In the genomic region with DNA sequence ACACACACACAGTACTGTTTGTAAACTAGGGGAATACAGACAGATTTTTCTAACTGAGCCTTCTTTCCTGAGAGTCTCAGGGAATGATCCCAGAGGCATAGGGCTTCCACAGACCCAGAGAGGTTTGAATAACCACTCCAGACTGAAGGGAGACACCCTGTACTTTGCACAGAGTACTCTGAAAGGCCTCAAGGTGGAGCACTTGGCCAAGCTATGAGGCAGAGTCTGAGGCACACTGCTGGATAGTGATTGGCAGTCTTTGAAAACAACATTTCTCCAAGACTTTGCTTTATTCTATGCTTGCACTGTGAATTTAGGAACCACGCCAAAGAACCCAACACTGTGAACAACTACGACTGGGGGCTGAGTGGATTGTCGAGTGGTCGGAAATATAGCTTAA, we compare ENCODE assay signal across 8 mouse cellular contexts.
DNase-seq lines count a peak whose midpoint lies in the region; ATAC-seq lines count a peak whose summit lies in the region.

No protein-coding gene starts in this region.

- H3K4me1 ChIP-seq in lung, embryonic 16.5 days (replicated peaks; ENCODE audit: control insufficient read depth, insufficient read depth, low read length) = no peaks in the 10 kb centered on the region

- peak; percentile 75 for ATAC-seq in granulocyte monocyte progenitor cell, adult 5-6 weeks (replicated peaks; ENCODE audit: poor library complexity, severe bottlenecking)
- peak; percentile 93 for ATAC-seq in lung, embryonic 16.5 days (ENCODE audit: low read depth)
- ATAC-seq in monocyte, adult 5-6 weeks (replicated peaks; ENCODE audit: insufficient number of reproducible peaks, low FRiP score, low TSS enrichment, poor library complexity, severe bottlenecking) = no peak

- peak; percentile 4 for DNase-seq in kidney, adult 18-20 months
- no peak for DNase-seq in kidney, adult 11 months
- peak; percentile 24 for DNase-seq in brain, embryonic 18.5 days (ENCODE audit: low read depth, low spot score)
- DNase-seq in kidney, postnatal 36 days = peak; percentile 19 to 64
- peak; percentile 68 for DNase-seq in retina, postnatal 1 day

- H3K9ac ChIP-seq in lung, embryonic 16.5 days (ENCODE audit: low read length) = no peak overlapping the region

- no peaks in the 10 kb centered on the region for H3K27me3 ChIP-seq in lung, embryonic 16.5 days (ENCODE audit: control insufficient read depth, insufficient read depth, low read depth, low read length)

- no peak overlapping the region for H3K27ac ChIP-seq in lung, embryonic 16.5 days (ENCODE audit: low read length)

- 6% methylated on average over 4 of the region's 4 CpGs for WGBS in lung, embryonic 16.5 days

- H3K4me3 ChIP-seq in lung, embryonic 16.5 days (ENCODE audit: low read length) = no peak overlapping the region

- peak overlapping the region; percentile 11; the same call in 1 of the 2 replicates for H3K4me2 ChIP-seq in lung, embryonic 16.5 days (ENCODE audit: low read depth, low read length)

- H3K36me3 ChIP-seq in lung, embryonic 16.5 days (ENCODE audit: control insufficient read depth, insufficient read depth, low read length) = no peaks in the 10 kb centered on the region

- H3K9me3 ChIP-seq in lung, embryonic 16.5 days (ENCODE audit: control insufficient read depth, low read length) = no peaks in the 10 kb centered on the region
